Comparison of ENCODE assay signal across 7 mouse cellular contexts in the genomic region with DNA sequence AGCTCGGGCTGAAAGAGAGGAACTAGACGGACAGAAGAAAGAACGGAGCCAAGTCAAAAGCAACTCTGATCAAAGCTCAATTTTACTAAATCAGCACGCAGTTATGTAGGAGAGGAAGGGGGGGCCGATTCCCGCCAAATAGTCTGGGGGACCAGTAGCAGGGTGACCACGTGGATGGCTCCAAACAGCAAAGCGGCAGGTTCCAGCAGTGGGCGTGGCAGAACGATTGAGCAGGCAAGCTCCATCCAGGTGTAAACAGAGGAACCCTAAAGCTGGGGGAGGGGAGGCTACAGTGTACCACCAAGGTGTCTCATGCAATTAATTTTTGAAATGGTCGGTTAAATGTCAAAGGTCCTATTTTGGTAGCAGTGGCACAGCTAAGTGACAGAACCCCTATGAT.
DNase-seq lines count a peak whose midpoint lies in the region; ATAC-seq and TF ChIP-seq lines count a peak whose summit lies in the region.
"Not testable (repeated sequence)": the region's sequence is repeated elsewhere in the genome, so short reads cannot be mapped to it uniquely, and the experiment has no call there.

No protein-coding gene starts in this region.

- H3K4me3 ChIP-seq in embryonic facial prominence, embryonic 14.5 days (ENCODE audit: low read depth, low read length); heart, embryonic 11.5 days (ENCODE audit: low read depth, low read length); hindbrain, postnatal 0 days (ENCODE audit: low read length); limb, embryonic 13.5 days; lung, embryonic 16.5 days (ENCODE audit: low read length); midbrain, postnatal 0 days (ENCODE audit: low read depth, low read length); stomach, embryonic 15.5 days (replicated peaks): not testable (repeated sequence)

- not testable (repeated sequence) for H3K9ac ChIP-seq in embryonic facial prominence, embryonic 14.5 days (ENCODE audit: low read depth, low read length); heart, embryonic 11.5 days (ENCODE audit: low read depth, low read length); hindbrain, postnatal 0 days (replicated peaks; ENCODE audit: low read length); limb, embryonic 13.5 days; lung, embryonic 16.5 days (ENCODE audit: low read length); midbrain, postnatal 0 days (replicated peaks; ENCODE audit: low read length, poor library complexity, severe bottlenecking); stomach, embryonic 15.5 days

- not testable (repeated sequence) for H3K27ac ChIP-seq in embryonic facial prominence, embryonic 14.5 days (replicated peaks; ENCODE audit: low read depth, low read length); heart, embryonic 11.5 days (ENCODE audit: low read depth, low read length); hindbrain, postnatal 0 days; limb, embryonic 13.5 days; lung, embryonic 16.5 days (ENCODE audit: low read length); midbrain, postnatal 0 days (ENCODE audit: low read depth, low read length); stomach, embryonic 15.5 days

- H3K36me3 ChIP-seq in embryonic facial prominence, embryonic 14.5 days (ENCODE audit: control insufficient read depth, insufficient read depth, low read length); heart, embryonic 11.5 days (ENCODE audit: control insufficient read depth, insufficient read depth, low read length); hindbrain, postnatal 0 days (ENCODE audit: insufficient read depth, low read length); limb, embryonic 13.5 days; lung, embryonic 16.5 days (ENCODE audit: control insufficient read depth, insufficient read depth, low read length); midbrain, postnatal 0 days (ENCODE audit: insufficient read depth, low read length); stomach, embryonic 15.5 days: not testable (repeated sequence)

- not testable (repeated sequence) for ATAC-seq in embryonic facial prominence, embryonic 14.5 days (ENCODE audit: low read depth); heart, embryonic 11.5 days (replicated peaks; ENCODE audit: insufficient number of reproducible peaks, low FRiP score, low TSS enrichment); hindbrain, postnatal 0 days; limb, embryonic 13.5 days (ENCODE audit: low FRiP score, low read depth); lung, embryonic 16.5 days (ENCODE audit: low read depth); midbrain, postnatal 0 days (ENCODE audit: low FRiP score); stomach, embryonic 15.5 days (ENCODE audit: insufficient read depth, low FRiP score, low read depth)

- not testable (repeated sequence) for TF ChIP-seq CTCF in hindbrain, postnatal 0 days (IDR thresholded peaks at IDR 0.05; ENCODE audit: low read depth); midbrain, postnatal 0 days (IDR thresholded peaks at IDR 0.05)

- H3K9me3 ChIP-seq in embryonic facial prominence, embryonic 14.5 days (ENCODE audit: control insufficient read depth, low read length); heart, embryonic 11.5 days (replicated peaks; ENCODE audit: control insufficient read depth, low read length); hindbrain, postnatal 0 days (ENCODE audit: low read length); limb, embryonic 13.5 days; lung, embryonic 16.5 days (ENCODE audit: control insufficient read depth, low read length); midbrain, postnatal 0 days (ENCODE audit: low read length); stomach, embryonic 15.5 days: not testable (repeated sequence)

- not testable (repeated sequence) for H3K4me1 ChIP-seq in embryonic facial prominence, embryonic 14.5 days (ENCODE audit: control insufficient read depth, insufficient read depth, low read length); heart, embryonic 11.5 days (ENCODE audit: control insufficient read depth, insufficient read depth, low read length); hindbrain, postnatal 0 days (ENCODE audit: insufficient read depth, low read length); limb, embryonic 13.5 days; lung, embryonic 16.5 days (replicated peaks; ENCODE audit: control insufficient read depth, insufficient read depth, low read length); midbrain, postnatal 0 days (ENCODE audit: insufficient read depth, low read length); stomach, embryonic 15.5 days

- H3K27me3 ChIP-seq in embryonic facial prominence, embryonic 14.5 days (replicated peaks; ENCODE audit: control insufficient read depth, insufficient read depth, low read length); heart, embryonic 11.5 days (ENCODE audit: control insufficient read depth, insufficient read depth, low read length); hindbrain, postnatal 0 days (ENCODE audit: insufficient read depth, low read length); limb, embryonic 13.5 days; lung, embryonic 16.5 days (ENCODE audit: control insufficient read depth, insufficient read depth, low read depth, low read length); midbrain, postnatal 0 days (ENCODE audit: insufficient read depth, low read length); stomach, embryonic 15.5 days (replicated peaks): not testable (repeated sequence)

- 11% methylated on average over 11 of the region's 11 CpGs for WGBS in embryonic facial prominence, embryonic 14.5 days
- 20% methylated on average over 11 of the region's 11 CpGs for WGBS in heart, embryonic 11.5 days (ENCODE audit: insufficient replicate concordance)
- 27% methylated on average over 11 of the region's 11 CpGs for WGBS in hindbrain, postnatal 0 days
- 15% methylated on average over 11 of the region's 11 CpGs for WGBS in limb, embryonic 13.5 days
- WGBS in lung, embryonic 16.5 days = 17% methylated on average over 11 of the region's 11 CpGs
- 24% methylated on average over 11 of the region's 11 CpGs for WGBS in midbrain, postnatal 0 days
- WGBS in stomach, embryonic 15.5 days = 13% methylated on average over 11 of the region's 11 CpGs

- not testable (repeated sequence) for DNase-seq in embryonic facial prominence, embryonic 14.5 days (ENCODE audit: low spot score); hindbrain, postnatal 0 days (ENCODE audit: low spot score); midbrain, postnatal 0 days (ENCODE audit: low spot score)

- H3K4me2 ChIP-seq in embryonic facial prominence, embryonic 14.5 days (ENCODE audit: low read depth, low read length) = peak overlapping the region; percentile 32
- peak overlapping the region; percentile 38 for H3K4me2 ChIP-seq in heart, embryonic 11.5 days
- H3K4me2 ChIP-seq in hindbrain, postnatal 0 days (ENCODE audit: low read depth, low read length) = peak overlapping the region; percentile 27; the same call in 1 of the 2 replicates
- H3K4me2 ChIP-seq in limb, embryonic 13.5 days (replicated peaks) = peak overlapping the region; percentile 51
- peak overlapping the region; percentile 39; the same call in 1 of the 2 replicates for H3K4me2 ChIP-seq in lung, embryonic 16.5 days (ENCODE audit: low read depth, low read length)
- H3K4me2 ChIP-seq in midbrain, postnatal 0 days (ENCODE audit: low read depth, low read length, poor library complexity, severe bottlenecking) = peak overlapping the region; percentile 9; the same call in 1 of the 2 replicates
- H3K4me2 ChIP-seq in stomach, embryonic 15.5 days = peak overlapping the region; percentile 38
